Mouse (Mus musculus) heart, adult 10 weeks (tissue): ENCODE data around the gene Tas2r115. TPM values are rescaled to one million over a fixed set of nuclear protein-coding genes. Genes with fewer than 3 reads are reported as not detected.

Experiments used
- polyA plus RNA-seq: library from polyadenylated mRNA; stranded (reverse); fragments of 350-450 nt; fragmentation: Illumina TruSeq; extraction: RNeasy Lipid Tissue Mini Kit (QIAGEN cat#74804); gene quantifications from one replicate; pipeline ENCODE4 v1.2.3, GENCODE M21; 2014; ENCODE audit warnings: low read depth, low replicate concordance

Gene Tas2r115
- not detected for polyA plus RNA-seq

GRCm38 (mm10) chr6:132737935-132738334 is at the start of gene Tas2r115:
Gene Tas2r115 (minus strand): TSS chr6:132738035.

GRCm38 (mm10) chr6:132778062-132778461 is 40.2 kb upstream of the Tas2r115 start, which contains the start of gene Tas2r136:
Gene Tas2r136 (minus strand): TSS chr6:132778162.

GRCm38 (mm10) chr6:132761831-132762230 is 24.0 kb upstream of the Tas2r115 start, which contains the start of gene Tas2r102:
Gene Tas2r102 (plus strand): TSS chr6:132762131.

GRCm38 (mm10) chr6:132754430-132754829 is 16.6 kb upstream of the Tas2r115 start, which contains the start of gene Tas2r124:
Gene Tas2r124 (plus strand): TSS chr6:132754730.

GRCm38 (mm10) chr6:132711828-132712227 is 26.0 kb downstream of the Tas2r115 start, which contains the start of gene Tas2r122:
Gene Tas2r122 (minus strand): TSS chr6:132711928.

GRCm38 (mm10) chr6:132700907-132701306 is 36.9 kb downstream of the Tas2r115 start, which contains the start of gene Tas2r121:
Gene Tas2r121 (minus strand): TSS chr6:132701007.

Other genes with a start within 250 kb of the Tas2r115 start
- gene Prh1, start 168.2 kb downstream of the Tas2r115 start, polyA plus RNA-seq, result not detected
- gene Prp2, start 142.1 kb downstream of the Tas2r115 start, polyA plus RNA-seq, result not detected
- gene A630073D07Rik, start 86.5 kb downstream of the Tas2r115 start, polyA plus RNA-seq, result not detected
- gene Tas2r120, start 81.1 kb downstream of the Tas2r115 start, polyA plus RNA-seq, result not detected
- not detected for gene Tas2r121, start 37.0 kb downstream of the Tas2r115 start, polyA plus RNA-seq
- gene Tas2r122, start 26.1 kb downstream of the Tas2r115 start, polyA plus RNA-seq, result not detected
- not detected for gene Tas2r124, start 16.7 kb upstream of the Tas2r115 start, polyA plus RNA-seq
- gene Tas2r102, start 24.1 kb upstream of the Tas2r115 start, polyA plus RNA-seq, result not detected
- gene Tas2r136, start 40.1 kb upstream of the Tas2r115 start, polyA plus RNA-seq, result not detected
- gene Tas2r117, start 64.8 kb upstream of the Tas2r115 start, polyA plus RNA-seq, result not detected
- not detected for gene Tas2r123, start 109.1 kb upstream of the Tas2r115 start, polyA plus RNA-seq
- not detected for gene Tas2r116, start 117.4 kb upstream of the Tas2r115 start, polyA plus RNA-seq
- gene Tas2r110, start 130.0 kb upstream of the Tas2r115 start, polyA plus RNA-seq, result not detected
- gene Tas2r113, start 155.0 kb upstream of the Tas2r115 start, polyA plus RNA-seq, result not detected
- gene Tas2r125, start 171.6 kb upstream of the Tas2r115 start, polyA plus RNA-seq, result not detected
- gene Tas2r129, start 213.1 kb upstream of the Tas2r115 start, polyA plus RNA-seq, result not detected
- not detected for gene Tas2r131, start 219.9 kb upstream of the Tas2r115 start, polyA plus RNA-seq
- gene Tas2r109, start 242.9 kb upstream of the Tas2r115 start, polyA plus RNA-seq, result not detected